Mouse (Mus musculus) lung, adult 18-20 months (tissue): ENCODE data around the gene Nadsyn1.

Experiments used
- DNase-seq, 2 experiments: peaks; one replicate each; pipeline ENCODE4 v3.0.0; 2022; ENCODE audit warnings: mixed read lengths in 2 of 2

The Nadsyn1 gene

DNA sequence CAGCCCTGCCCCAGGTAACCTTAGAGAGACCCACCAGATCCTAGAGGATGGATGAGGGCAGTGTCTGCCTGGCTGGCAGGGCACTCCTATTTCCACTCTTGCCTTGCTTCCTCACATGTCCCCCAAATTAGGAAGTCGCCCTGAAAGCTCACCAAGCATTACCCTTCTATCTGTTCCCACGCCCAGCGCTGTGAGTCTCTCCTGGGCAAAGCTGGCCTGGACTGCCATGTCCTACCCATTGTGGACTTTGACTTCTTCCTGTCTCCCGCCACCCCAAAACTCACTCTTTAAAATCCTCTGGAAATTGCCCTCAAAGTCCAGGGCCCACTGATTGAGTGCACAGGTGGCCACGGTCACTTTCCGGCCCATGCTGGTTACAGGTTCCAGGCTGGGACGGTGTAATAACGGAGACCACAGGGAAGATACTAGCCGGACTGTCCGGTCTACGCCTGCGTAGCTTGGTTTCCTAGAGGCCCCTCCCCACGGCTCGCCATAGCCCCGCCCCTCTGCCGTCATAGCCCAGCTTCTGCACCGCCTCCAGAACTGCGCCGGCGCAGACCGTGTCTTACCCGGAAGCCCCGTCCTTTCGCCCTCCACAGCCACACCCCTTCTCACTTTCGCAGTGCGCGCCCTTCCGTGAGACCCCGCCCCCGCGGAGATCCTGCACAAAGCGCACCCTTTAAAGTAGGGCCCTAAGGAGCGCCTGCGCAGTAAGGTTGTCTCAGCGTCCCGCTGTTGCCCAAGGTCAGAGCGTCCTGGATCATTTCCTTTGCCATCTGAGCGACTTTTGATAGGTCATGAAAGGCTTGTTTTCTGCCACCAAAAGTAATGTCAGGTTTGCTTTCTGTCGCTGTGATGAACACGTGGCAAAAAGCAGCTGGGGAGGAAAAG, at the start of gene Nadsyn1, which contains the start of gene Dhcr7:
Gene Nadsyn1 (minus strand): TSS at position 475 of the 891 bp plus-strand sequence.
Gene Dhcr7 (plus strand): TSS at position 771 of the 891 bp plus-strand sequence.
- peak; percentile 99 to 100 for DNase-seq

DNA sequence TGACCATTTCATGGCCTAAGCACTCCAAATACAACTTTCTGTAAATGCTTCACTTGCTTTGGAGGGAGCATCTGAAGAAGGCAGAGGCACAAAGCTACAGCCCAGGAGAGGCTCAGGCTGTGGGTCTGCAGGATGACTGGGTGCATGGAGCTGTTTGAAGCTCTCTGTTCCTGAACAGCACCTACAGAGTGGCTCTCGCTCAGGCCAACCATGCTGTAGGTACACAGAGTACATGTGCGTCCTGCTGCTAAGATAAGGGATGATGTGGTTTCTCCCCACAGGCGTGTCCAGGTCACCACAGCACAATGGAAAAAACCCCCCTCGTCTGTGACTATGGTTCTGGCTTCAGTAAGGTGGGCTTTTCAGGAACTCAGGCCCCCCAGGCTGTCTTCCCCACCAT, 46.2 kb upstream of the Nadsyn1 start:
- no peak for DNase-seq

DNA sequence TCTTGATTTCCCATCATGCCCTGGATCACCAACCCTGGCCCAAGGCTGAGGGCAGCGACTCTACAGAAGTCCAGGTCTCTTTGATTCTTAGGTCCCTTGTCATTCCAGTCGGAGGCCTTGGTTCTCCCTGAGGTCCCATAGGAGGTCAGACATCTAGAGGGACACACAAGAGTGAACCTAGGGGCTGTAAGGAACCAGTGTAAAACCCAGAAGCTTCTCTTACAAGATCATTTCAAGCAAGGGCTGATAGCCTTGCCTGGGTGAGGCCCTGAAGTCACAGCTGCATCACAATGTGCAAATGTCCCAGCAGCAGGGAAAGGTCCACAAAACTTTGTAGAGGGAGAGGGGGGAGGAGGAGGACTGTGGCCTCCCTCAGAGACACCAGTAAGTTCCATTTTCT, 43.9 kb upstream of the Nadsyn1 start, which contains the start of gene Gm498:
Gene Gm498 (plus strand): TSS at position 301 of the 400 bp plus-strand sequence.
- DNase-seq, result no peak

DNA sequence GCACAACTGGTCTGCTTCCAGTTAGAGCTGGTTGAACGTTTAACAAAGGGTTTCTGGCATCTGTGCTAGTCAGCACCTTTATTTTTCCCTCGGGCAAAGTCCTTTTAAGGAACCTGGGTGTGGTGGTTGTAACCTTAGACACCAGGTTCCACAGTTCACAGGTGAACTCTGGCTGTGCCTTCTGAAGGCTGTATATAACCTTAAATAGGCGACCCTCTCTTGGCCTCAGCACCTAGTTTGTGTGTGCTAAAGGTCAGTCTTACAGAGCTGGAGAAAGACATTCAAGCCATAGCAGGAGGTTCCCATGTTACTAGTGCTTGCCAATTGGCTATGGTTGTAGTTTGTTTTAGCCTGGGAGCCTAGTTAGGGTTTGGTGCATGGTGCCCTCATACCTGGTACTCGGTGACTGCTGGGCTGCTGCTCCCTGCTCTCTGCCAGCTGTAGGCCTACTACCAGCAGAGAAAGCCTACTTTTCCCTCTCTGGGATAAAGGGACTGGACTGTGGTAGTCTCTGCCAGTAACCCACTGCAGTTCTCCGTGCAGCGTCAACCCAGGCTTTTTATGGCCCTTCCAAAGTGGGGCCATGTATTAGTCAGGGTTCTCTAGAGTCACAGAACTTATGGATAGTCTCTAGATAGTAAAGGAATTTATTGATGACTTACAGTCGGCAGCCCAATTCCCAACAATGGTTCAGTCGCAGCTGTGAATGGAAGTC, 26.3 kb upstream of the Nadsyn1 start:
- DNase-seq, result no peak

DNA sequence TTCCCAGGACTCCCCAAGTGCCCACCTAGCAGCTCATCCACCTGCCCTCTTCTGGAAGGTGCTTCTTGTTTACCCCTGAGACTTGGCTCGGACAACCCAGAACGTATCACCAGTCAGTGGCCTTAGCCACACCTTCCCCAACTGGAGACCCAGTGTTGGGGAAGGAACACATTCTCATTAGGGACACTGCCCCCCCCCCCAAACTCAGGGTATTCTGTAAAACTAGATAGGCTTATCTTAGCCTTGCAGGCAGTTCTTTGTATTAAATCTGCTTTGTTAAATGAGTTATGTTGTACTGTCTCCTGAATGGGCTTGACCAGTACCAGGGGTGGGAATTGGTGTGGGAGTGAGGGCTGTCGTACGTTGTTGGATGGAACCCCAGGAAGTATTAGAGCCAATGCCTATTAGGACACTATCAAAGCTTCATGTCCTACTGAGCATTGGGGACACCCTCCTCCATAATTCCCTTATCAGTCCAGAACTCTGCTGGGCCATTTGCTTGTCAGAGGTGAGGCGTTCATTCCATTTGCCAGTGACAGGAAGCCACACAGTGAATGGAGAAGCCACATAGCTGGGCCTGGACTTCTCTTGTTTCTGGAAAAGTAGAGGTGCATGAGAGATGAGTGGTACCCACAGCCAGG, 25.6 kb upstream of the Nadsyn1 start:
- no peak for DNase-seq

DNA sequence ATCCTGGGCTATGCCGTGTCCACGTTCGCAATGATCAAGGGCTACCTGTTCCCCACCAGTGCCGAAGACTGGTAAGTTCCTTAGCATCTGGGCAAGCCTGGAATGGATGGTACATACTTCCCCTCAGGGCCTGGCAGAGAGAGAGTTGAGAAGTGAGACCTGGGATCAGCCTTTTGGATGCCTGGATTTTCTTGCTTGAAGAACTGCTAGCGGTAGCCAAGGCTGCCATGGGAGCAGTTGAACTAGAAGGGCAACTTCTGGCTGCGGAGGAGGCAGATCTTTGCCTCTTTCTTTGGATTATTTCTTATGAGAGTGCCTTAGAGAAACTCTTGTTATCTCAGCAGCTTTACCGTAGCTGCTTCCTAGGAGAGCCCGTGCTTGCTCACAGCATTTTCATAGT, 18.7 kb upstream of the Nadsyn1 start:
- no peak for DNase-seq

DNA sequence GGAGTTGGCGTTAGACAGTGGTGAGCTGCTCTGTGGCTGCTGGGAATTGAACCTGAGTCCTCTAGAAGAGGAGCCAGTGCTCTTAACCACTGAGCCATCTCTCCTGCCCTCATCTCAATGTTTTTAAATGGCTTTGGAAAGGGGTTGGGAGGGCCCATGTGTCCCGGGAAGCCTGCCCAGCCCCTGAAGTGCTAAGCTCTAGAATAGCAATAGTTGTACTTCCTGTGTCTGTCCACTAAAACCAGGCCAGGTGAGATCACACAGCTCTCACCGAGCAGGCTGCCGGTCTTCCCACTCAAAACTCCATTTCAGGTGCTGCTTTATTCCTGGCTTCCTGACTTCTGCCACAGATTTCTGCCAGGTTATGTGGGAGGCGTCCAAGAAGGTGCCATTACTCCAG, 17.5 kb upstream of the Nadsyn1 start:
- no peak for DNase-seq

DNA sequence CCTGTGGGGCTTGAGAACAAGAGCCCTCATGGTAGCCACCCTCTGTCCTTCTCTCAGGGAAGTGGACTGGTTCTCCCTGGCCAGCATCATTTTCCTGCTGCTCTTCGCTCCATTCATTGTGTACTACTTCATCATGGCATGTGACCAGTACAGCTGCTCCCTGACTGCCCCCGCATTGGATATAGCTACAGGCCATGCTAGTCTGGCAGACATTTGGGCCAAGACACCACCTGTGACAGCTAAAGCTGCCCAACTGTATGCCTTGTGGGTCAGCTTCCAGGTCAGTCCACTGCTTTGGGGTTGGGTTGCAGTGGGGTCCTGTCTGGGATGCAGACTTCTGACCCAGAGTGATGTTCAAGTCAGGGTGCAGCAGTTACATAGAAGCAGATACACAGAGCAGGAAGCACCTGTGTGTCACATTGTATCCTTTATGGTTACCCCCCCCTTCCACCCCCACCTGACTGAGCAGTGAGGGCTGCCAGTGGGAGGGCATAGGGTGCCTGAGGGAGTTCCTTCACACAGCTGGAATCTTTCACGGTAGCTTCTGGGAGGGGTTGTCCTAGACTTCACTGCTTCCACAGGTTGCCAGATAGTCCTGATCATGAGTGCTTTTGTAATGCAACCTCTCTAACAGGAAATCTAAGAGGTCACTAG, 15.2 kb upstream of the Nadsyn1 start:
- DNase-seq, result no peak

DNA sequence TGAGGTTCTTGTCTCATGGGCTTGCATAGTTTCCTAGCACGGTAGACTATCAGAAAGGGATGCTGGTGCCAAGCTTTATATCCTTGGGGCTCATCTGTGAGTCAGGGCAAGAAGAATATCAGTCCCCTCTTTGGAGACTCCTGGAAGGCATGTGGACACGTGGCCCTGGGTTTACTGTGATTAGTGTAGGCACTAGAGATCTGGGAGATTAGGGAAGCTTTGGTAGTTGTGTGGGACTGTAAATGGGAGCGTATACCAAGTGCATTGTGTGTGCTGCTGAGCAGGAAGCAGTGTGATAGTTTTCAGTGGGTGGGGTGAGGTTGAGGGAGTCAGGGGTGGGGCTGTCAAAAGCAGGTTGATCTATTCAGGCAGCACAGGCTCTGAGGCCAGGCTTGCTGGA, 12.3 kb upstream of the Nadsyn1 start:
- no peak for DNase-seq

DNA sequence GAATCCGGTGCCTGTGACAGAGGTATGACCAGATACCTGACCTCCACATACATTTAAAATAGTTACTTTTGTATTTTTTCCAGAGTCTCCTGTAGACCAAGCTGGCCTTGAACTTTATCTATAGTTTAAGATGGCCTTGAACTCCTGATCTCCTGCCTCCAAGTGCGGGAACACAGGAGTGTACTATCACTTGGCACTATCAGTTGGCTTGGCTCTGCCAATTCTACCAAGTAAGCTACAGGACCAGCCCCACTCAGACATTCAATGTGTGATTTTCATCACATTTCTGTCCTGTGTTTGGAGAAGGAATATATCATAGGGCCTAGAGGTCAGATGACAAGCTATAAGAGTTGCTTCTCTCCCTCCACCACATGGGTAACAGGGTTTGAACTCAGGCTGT, 11.7 kb upstream of the Nadsyn1 start:
- no peak for DNase-seq

DNA sequence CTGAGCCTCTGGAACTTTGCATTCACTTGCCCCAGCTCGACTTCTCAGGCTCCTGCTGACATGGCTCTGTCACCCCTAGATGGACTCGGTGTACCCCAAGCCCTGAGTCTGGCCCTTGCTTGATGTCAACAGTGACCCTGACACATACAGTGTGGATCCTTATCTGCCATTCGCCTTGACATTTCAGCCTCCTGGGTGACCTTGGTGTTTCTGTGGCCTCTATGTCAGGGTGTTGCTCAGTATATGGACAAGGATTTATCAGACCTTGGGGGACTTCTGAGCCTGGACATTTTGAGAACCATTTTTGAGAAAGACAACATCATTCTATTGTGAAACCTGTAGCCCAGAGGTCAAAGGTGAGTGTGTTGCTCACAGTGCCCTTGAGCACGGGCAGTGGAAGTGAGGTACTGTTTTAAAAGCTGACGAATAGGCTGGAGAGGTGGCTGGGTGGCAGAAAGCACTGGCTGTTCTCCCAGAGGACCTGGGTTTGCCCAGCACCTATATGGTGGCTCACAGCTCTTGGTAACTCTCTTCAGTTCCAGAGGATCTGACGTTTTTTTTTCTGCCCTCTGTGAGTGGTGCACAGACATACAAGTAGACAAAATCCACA, 11.0 kb upstream of the Nadsyn1 start:
- no peak for DNase-seq

DNA sequence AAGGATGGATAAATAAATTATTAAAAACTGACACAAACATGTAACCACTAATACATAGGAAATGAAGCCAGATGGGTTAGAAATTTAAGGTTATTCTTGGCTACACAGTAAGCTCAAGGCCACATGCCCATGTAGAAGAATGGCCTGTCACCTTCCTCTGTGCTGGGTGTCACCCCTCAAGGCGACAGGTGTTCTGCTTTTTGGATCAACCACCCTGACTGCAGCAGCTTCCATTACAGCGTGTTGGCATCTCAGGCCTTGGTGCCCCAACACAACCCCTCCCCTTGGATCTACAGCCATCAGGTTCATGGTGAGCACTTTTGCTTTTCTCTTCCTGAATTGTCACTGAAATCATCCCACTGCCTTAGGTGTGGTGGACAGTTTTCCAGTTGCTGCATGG, 10.0 kb upstream of the Nadsyn1 start:
- no peak for DNase-seq

DNA sequence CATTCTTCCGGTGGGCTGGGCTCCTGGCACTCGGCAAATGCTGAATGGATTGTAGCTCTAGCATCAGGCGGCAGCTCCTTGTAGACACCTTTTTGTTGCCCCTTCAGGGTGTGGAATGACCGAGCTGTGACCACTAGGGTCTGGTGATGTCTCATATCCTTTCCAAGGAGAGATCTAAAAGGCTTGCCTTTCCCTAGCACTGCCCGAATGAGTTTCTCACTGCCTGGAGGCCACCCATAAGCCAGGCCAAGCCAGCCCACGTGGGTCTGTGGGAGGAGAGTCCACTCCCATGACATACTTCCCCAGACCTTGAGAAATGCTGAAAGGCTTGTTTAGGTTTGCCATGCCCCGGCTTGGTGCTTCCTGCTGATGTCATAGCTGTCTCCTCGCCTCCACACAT, 9.5 kb upstream of the Nadsyn1 start:
- peak; percentile 39 to 40 for DNase-seq

DNA sequence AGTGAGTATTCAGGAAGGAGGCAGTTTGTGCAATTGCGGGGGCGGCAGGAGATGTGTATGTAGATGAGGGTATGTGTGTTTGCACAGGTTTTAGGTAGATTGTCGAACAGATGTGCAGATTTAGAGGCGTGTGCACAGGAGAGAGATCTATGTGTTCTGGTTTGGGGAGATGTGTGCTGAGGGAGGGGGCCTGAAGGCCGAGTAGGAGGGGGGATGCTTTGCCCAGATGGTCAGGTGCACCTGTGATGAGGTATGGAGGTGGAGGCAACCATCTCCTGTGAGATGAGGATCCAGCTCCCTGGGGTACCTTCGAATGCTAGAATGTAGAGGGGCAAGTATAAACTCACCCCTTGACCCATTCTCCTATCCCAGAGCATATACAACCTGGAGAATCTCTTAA, 7.8 kb upstream of the Nadsyn1 start:
- DNase-seq, result no peak

DNA sequence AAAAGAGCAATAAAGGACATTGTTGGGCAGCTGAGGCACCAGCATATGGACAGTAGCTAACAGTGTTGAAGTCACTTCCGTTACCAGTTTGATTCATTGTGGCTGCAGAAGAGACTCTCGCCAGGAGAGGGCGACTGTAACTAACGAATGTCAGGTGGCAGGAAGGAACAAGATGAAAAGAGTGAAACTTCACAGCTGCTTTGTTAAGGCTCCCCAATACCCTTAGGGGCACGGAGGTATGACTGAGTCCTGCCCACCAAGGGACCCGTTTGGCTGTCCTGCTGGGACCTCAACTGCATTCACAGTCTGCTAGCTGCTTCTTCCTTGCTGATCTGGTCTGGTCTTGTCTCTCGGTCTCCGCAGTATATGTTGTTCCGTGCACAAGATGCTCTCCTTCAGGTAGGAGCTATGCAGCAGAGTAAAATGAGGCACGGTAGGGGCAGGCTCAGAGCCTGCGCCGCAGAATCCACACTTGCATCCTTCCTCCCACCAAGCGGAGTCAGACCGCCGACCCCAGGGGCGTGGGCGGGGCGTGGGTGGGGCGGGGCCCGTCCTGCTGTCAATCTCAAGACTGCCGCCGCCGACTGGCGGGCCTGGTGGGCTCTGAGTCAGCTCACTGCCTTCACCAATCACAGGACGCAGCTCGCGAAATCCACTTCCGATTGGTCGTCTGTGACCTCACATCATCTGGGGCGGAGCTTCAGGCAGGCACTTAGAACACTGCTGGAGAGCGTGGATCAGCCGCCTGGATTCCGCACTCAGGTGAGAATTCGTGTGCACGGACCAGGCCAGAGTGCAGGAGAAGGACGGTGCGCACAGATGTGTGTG, 7.1 kb upstream of the Nadsyn1 start:
- DNase-seq, result peak; percentile 97 to 98

DNA sequence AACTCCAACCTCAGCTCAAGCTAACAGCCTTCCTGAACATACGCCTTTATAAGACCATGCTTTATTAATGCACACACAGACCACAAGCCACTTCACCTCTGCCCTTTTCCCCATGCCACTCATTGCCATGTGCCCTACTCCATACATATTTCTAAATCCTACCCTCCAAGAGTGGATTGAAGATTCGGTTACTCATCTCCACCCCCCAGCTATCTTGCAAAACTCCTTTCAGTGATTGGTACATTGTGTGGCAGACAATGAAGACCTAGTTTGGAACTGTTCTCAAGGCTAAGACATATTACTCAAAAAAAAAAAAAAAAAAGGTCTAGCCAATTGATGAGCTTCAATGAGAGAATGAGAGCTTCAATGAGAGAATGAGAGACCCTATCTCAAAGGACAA, 4.3 kb upstream of the Nadsyn1 start:
- DNase-seq, result no peak

DNA sequence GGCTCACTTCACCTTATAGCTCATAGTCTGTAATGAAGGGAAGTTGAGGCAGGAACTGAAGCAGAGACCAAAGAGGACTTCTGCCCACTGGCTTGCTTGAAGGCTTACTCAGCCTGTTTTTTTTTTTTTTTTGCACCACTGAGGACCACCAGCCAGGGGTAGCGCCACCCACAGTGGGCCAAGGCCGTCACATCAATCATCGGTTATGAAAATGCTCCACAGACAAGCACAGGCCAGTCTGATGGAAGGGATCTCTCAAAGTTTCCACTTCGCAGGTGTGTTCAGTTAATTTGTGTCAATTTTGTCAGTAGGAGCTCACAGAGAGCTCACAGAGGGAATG, 587 bp upstream of the Nadsyn1 start:
- DNase-seq, result no peak

DNA sequence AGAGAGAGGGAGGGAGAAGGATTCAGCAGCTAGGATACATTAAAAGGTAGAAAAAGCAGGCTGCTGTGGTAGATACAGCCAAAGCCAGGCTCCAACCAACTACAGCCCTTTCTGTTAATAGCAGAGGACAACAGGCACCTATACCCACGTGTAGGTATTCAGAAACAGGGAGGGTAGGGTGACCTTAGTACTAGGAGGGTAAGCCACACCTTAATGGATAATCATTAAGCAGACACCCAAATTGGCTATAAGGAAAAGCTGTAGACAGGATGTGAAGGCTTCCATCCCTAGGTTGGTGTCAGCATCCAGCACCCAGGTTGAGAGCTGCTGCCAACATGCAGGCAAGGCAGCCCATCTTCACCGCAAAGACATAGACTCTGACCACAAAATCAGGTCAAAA, 1.4 kb downstream of the Nadsyn1 start:
- no peak for DNase-seq

DNA sequence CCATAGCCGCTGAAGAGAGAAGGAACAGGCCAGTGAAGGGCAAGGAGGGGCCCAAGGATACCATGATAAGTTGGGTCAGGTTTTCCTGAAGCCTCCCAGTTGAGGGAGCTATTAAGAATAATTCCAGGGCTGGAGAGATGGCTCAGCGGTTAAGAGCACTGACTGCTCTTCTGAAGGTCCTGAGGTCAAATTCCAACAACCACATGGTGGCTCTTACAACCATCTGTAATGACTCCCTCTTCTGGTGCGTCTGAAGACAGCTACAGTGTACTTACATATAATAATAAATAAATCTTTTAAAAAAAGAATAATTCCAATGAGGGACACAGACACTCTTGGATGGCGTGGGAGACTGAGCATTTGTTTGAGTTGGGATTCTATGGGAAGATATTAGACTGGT, 3.4 kb downstream of the Nadsyn1 start:
- DNase-seq, result no peak

DNA sequence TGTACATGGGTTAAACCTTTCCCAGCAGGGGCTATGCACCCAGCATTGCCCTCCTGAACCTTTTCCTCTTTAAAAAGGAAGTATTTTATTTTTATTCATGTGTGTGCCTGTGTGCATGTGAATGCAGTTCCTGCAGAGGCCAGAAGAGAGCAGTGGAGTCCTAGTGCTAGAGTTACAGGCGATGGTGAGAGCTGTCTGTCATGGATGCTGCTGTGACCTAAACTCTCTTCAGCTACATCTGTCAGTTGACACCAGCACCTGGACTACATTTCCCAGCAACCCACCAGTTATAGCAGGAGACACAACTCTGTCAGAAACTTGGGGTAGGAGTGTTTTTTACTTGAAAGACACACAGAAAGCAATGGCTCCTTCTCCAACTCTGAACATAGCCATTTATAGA, 13.7 kb downstream of the Nadsyn1 start:
- DNase-seq, result peak in 1 of 2 experiments; percentile 5

DNA sequence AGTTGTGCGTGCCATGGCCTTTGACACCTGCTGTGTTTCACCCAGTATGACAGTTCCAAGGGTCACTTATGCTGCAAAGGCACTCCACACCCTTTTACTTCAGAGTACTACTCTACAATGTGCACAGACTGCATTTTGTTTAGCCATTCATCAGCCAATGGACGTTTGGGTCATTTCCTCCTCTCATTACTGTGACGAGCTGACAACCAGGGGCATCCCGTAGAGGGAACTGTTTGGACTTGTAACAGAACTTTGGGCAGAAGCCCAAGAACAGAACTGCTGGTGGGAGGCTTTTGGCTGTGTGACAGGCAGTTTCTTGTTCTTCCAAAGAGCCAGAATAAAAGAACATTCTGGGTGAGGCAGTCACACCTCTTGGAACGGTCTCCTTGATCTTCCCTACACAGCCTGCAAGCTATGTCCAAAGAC, 17.4 kb downstream of the Nadsyn1 start:
- DNase-seq, result peak in 1 of 2 experiments; percentile 33
